Mouse (Mus musculus): Measurements from ENCODE around the gene Klf9. TPM values are rescaled to one million over a fixed set of nuclear protein-coding genes. Genes with fewer than 3 reads are reported as not detected.

Gene Klf9
- polyA plus RNA-seq, 1 experiment: 6.3 TPM

- Histone ChIP-seq H3K27ac (ENCODE audit: insufficient read depth, low read length) (no peak overlapping the region), H3K4me1 (ENCODE audit: control insufficient read depth, insufficient read depth, insufficient read length) (no peaks in the 10 kb centered on the region), H3K27me3 (ENCODE audit: control insufficient read depth, insufficient read depth, low read length) (no peaks in the 10 kb centered on the region), H3K4me3 (ENCODE audit: extremely low read depth, insufficient read depth, insufficient read length) (no peak overlapping the region), H3K36me3 (ENCODE audit: control insufficient read depth, insufficient read depth, low read length) (no peaks in the 10 kb centered on the region)
- TF ChIP-seq POLR2A (IDR thresholded peaks at IDR 0.05; ENCODE audit: low read depth, low read length): no peak
- no peak for TF ChIP-seq CTCF (IDR thresholded peaks at IDR 0.05; ENCODE audit: extremely low read depth, insufficient read depth, insufficient read length, insufficient replicate concordance)
- DNase-seq (ENCODE audit: low read depth in 1 of 2, low spot score in 2 of 2): no peak
- WGBS: 90% methylated on average over 3 of the region's 3 CpGs
Measured at GRCm38 (mm10) chr19:23163361-23163760, 22.3 kb downstream of the Klf9 start.

GRCm38 (mm10) chr19:23164651-23165240 lies 23.7 kb downstream of the Klf9 start:
- TF ChIP-seq CTCF (IDR thresholded peaks at IDR 0.05; ENCODE audit: extremely low read depth, insufficient read depth, insufficient read length, insufficient replicate concordance) (no peak), POLR2A (IDR thresholded peaks at IDR 0.05; ENCODE audit: low read depth, low read length) (no peak)
- no peak overlapping the region for H3K4me3 ChIP-seq (ENCODE audit: extremely low read depth, insufficient read depth, insufficient read length)
- 92% methylated on average over 16 of the region's 16 CpGs for WGBS
- no peak overlapping the region for H3K27ac ChIP-seq (ENCODE audit: insufficient read depth, low read length)
- no peaks in the 10 kb centered on the region for H3K4me1 ChIP-seq (ENCODE audit: control insufficient read depth, insufficient read depth, insufficient read length)
- DNase-seq (ENCODE audit: low read depth in 1 of 2, low spot score in 2 of 2): no peak
- H3K36me3 ChIP-seq (ENCODE audit: control insufficient read depth, insufficient read depth, low read length): no peaks in the 10 kb centered on the region
- H3K27me3 ChIP-seq (ENCODE audit: control insufficient read depth, insufficient read depth, low read length): no peaks in the 10 kb centered on the region

- no peaks in the 10 kb centered on the region for H3K27me3 ChIP-seq (ENCODE audit: control insufficient read depth, insufficient read depth, low read length)
- WGBS: 88% methylated on average over 11 of the region's 11 CpGs
- H3K4me3 ChIP-seq (ENCODE audit: extremely low read depth, insufficient read depth, insufficient read length): no peak overlapping the region
- H3K4me1 ChIP-seq (ENCODE audit: control insufficient read depth, insufficient read depth, insufficient read length): no peaks in the 10 kb centered on the region
- H3K36me3 ChIP-seq (ENCODE audit: control insufficient read depth, insufficient read depth, low read length): no peaks in the 10 kb centered on the region
- no peak overlapping the region for H3K27ac ChIP-seq (ENCODE audit: insufficient read depth, low read length)
- no peak for TF ChIP-seq POLR2A (IDR thresholded peaks at IDR 0.05; ENCODE audit: low read depth, low read length)
- TF ChIP-seq CTCF (IDR thresholded peaks at IDR 0.05; ENCODE audit: extremely low read depth, insufficient read depth, insufficient read length, insufficient replicate concordance): no peak
- no peak for DNase-seq (ENCODE audit: low read depth in 1 of 2, low spot score in 2 of 2)
Measured at GRCm38 (mm10) chr19:23166550-23167284, 25.7 kb downstream of the Klf9 start.

GRCm38 (mm10) chr19:23168899-23169658 lies 28.1 kb downstream of the Klf9 start:
- WGBS: 84% methylated on average over 5 of the region's 5 CpGs
- Histone ChIP-seq H3K27me3 (ENCODE audit: control insufficient read depth, insufficient read depth, low read length) (no peaks in the 10 kb centered on the region), H3K4me1 (ENCODE audit: control insufficient read depth, insufficient read depth, insufficient read length) (no peaks in the 10 kb centered on the region), H3K4me3 (ENCODE audit: extremely low read depth, insufficient read depth, insufficient read length) (no peak overlapping the region), H3K27ac (ENCODE audit: insufficient read depth, low read length) (no peak overlapping the region), H3K36me3 (ENCODE audit: control insufficient read depth, insufficient read depth, low read length) (no peaks in the 10 kb centered on the region)
- TF ChIP-seq POLR2A (IDR thresholded peaks at IDR 0.05; ENCODE audit: low read depth, low read length) (no peak), CTCF (IDR thresholded peaks at IDR 0.05; ENCODE audit: extremely low read depth, insufficient read depth, insufficient read length, insufficient replicate concordance) (no peak)
- no peak for DNase-seq (ENCODE audit: low read depth in 1 of 2, low spot score in 2 of 2)

GRCm38 (mm10) chr19:23169659-23170050 lies 28.6 kb downstream of the Klf9 start:
- TF ChIP-seq POLR2A (IDR thresholded peaks at IDR 0.05; ENCODE audit: low read depth, low read length) (no peak), CTCF (IDR thresholded peaks at IDR 0.05; ENCODE audit: extremely low read depth, insufficient read depth, insufficient read length, insufficient replicate concordance) (no peak)
- DNase-seq (ENCODE audit: low read depth in 1 of 2, low spot score in 2 of 2): no peak
- H3K4me1 ChIP-seq (ENCODE audit: control insufficient read depth, insufficient read depth, insufficient read length): no peaks in the 10 kb centered on the region
- no peak overlapping the region for H3K27ac ChIP-seq (ENCODE audit: insufficient read depth, low read length)
- H3K36me3 ChIP-seq (ENCODE audit: control insufficient read depth, insufficient read depth, low read length): no peaks in the 10 kb centered on the region
- H3K27me3 ChIP-seq (ENCODE audit: control insufficient read depth, insufficient read depth, low read length): no peaks in the 10 kb centered on the region
- H3K4me3 ChIP-seq (ENCODE audit: extremely low read depth, insufficient read depth, insufficient read length): no peak overlapping the region
- 89% methylated on average over 2 of the region's 2 CpGs for WGBS

GRCm38 (mm10) chr19:23170476-23170875 lies 29.4 kb downstream of the Klf9 start:
- no peak for DNase-seq (ENCODE audit: low read depth in 1 of 2, low spot score in 2 of 2)
- WGBS: 92% methylated on average over 5 of the region's 5 CpGs
- TF ChIP-seq CTCF (IDR thresholded peaks at IDR 0.05; ENCODE audit: extremely low read depth, insufficient read depth, insufficient read length, insufficient replicate concordance): no peak
- no peak for TF ChIP-seq POLR2A (IDR thresholded peaks at IDR 0.05; ENCODE audit: low read depth, low read length)
- no peaks in the 10 kb centered on the region for H3K4me1 ChIP-seq (ENCODE audit: control insufficient read depth, insufficient read depth, insufficient read length)
- H3K27ac ChIP-seq (ENCODE audit: insufficient read depth, low read length): no peak overlapping the region
- H3K36me3 ChIP-seq (ENCODE audit: control insufficient read depth, insufficient read depth, low read length): no peaks in the 10 kb centered on the region
- H3K27me3 ChIP-seq (ENCODE audit: control insufficient read depth, insufficient read depth, low read length): no peaks in the 10 kb centered on the region
- H3K4me3 ChIP-seq (ENCODE audit: extremely low read depth, insufficient read depth, insufficient read length): no peak overlapping the region

All from spleen, adult 2 months (tissue).